Mouse (Mus musculus): ENCODE data around the gene Plin5. TPM values are rescaled to one million over a fixed set of nuclear protein-coding genes. Genes with fewer than 3 reads are reported as not detected.

Plin5 gene
- 6.2 and 11.7 TPM in 2 replicates for polyA plus RNA-seq (2012; rRNA removed)

- H3K36me3 ChIP-seq (ENCODE audit: control insufficient read depth, insufficient read depth, low read length) = no peaks in the 10 kb centered on the region
- WGBS = 9% methylated on average over 27 of the region's 27 CpGs
- no peak within 1 kb of the TSS for H3K4me3 ChIP-seq (ENCODE audit: control insufficient read depth, insufficient read depth, low read length)
- H3K4me1 ChIP-seq (replicated peaks; ENCODE audit: control insufficient read depth, insufficient read depth, low read length) = no peaks in the 10 kb centered on the region; the same call in 1 of the 2 replicates
- H3K27me3 ChIP-seq (ENCODE audit: control insufficient read depth, insufficient read depth, low read length) = peaks cover 8% of the 10 kb centered on the region; the same call in 1 of the 2 replicates
- TF ChIP-seq CTCF (IDR thresholded peaks at IDR 0.05; ENCODE audit: borderline replicate concordance, control insufficient read depth, extremely low read depth, insufficient read depth, low read length, poor library complexity) (no peak), POLR2A (IDR thresholded peaks at IDR 0.05; ENCODE audit: control insufficient read depth, extremely low read depth, insufficient read depth, low read length, poor library complexity) (no peak)
- H3K27ac ChIP-seq (ENCODE audit: control insufficient read depth, insufficient read depth, low read length) = no peak within 1 kb of the TSS
- no peak for DNase-seq
Observed at GRCm38 (mm10) chr17:56117251-56117710, at the start of gene Plin5. Gene Plin5, minus strand, starts transcription at chr17:56117596.

DNA sequence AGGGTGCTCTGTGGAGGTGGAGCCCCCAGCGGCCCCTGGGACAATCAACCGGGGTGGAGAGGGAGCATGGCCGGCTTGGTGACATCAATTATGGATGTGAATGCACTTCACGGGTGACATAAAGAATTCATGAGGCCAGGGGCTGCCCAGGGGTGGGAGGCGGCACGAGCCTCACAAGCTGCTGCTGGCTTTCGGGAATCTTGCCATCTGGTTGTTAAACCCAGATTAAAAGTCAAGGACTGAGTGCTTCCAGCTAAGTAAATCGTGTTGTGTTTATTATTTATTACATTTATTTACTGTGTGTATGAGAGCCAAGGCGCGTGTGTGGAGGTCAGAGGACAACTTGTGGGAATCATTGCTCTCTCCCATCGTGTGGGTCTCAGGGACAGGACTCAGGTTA, 48.3 kb upstream of the Plin5 start:
- 96% methylated on average over 11 of the region's 11 CpGs for WGBS
- no peaks in the 10 kb centered on the region for H3K36me3 ChIP-seq (ENCODE audit: control insufficient read depth, insufficient read depth, low read length)
- no peak for DNase-seq
- no peak overlapping the region for H3K27ac ChIP-seq (ENCODE audit: control insufficient read depth, insufficient read depth, low read length)
- H3K4me1 ChIP-seq (replicated peaks; ENCODE audit: control insufficient read depth, insufficient read depth, low read length) = peaks cover 29% of the 10 kb centered on the region
- no peaks in the 10 kb centered on the region for H3K27me3 ChIP-seq (ENCODE audit: control insufficient read depth, insufficient read depth, low read length)
- no peak overlapping the region for H3K4me3 ChIP-seq (ENCODE audit: control insufficient read depth, insufficient read depth, low read length)
- TF ChIP-seq CTCF (IDR thresholded peaks at IDR 0.05; ENCODE audit: borderline replicate concordance, control insufficient read depth, extremely low read depth, insufficient read depth, low read length, poor library complexity) = no peak
- no peak for TF ChIP-seq POLR2A (IDR thresholded peaks at IDR 0.05; ENCODE audit: control insufficient read depth, extremely low read depth, insufficient read depth, low read length, poor library complexity)

DNA sequence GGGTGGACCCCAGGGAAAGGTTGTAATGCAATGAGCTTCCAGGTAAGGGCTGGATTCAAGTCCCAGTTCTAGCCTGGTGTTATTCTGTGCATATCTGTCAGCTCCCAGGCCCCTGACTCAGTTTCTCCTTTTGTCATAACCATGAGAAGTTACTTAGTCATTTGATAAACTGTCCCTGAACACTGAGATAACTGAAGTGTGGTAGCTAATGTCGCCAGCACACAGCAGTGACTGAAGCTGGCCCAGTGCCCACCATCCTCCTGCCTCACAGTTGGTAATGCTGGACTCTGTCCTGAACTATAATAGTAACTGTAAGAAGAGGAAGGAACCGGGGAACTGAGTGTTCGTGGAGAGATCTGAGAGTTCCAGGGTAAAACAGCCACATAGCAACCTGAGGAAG, 47.1 kb upstream of the Plin5 start:
- Histone ChIP-seq H3K27me3 (ENCODE audit: control insufficient read depth, insufficient read depth, low read length) (no peaks in the 10 kb centered on the region), H3K4me1 (replicated peaks; ENCODE audit: control insufficient read depth, insufficient read depth, low read length) (peaks cover 24% of the 10 kb centered on the region), H3K36me3 (ENCODE audit: control insufficient read depth, insufficient read depth, low read length) (no peaks in the 10 kb centered on the region), H3K4me3 (ENCODE audit: control insufficient read depth, insufficient read depth, low read length) (no peak overlapping the region), H3K27ac (ENCODE audit: control insufficient read depth, insufficient read depth, low read length) (no peak overlapping the region)
- no peak for TF ChIP-seq POLR2A (IDR thresholded peaks at IDR 0.05; ENCODE audit: control insufficient read depth, extremely low read depth, insufficient read depth, low read length, poor library complexity)
- no peak for TF ChIP-seq CTCF (IDR thresholded peaks at IDR 0.05; ENCODE audit: borderline replicate concordance, control insufficient read depth, extremely low read depth, insufficient read depth, low read length, poor library complexity)
- no peak for DNase-seq
- 69% methylated on average over 3 of the region's 3 CpGs for WGBS

DNA sequence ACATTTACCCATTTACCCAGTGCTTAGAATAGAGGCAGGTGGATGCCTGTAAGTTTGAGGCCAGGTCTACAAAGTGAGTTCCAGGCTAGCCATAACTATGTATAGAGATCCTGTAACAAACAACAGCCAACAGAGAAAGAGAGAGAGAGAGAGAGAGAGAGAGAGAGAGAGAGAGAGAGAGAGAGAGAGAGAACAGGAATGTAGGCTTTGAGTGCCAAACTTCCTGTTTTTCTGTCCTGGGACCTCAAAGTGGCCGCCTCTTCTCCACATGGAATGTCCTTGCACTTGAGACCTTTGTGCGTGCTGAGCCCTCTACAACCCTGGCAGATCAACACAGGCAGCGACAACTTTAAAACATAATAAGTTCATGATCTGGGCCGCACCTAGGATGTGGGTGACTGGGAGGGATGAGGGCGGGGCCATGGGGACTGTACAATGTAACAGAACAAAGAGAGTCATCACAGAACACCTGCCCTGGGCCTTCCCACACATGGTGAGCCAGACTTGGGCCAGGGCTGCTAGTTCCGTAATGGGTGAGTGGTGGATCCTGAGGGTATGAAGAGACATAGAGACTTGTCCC, 46.2 kb upstream of the Plin5 start:
- H3K27me3 ChIP-seq (ENCODE audit: control insufficient read depth, insufficient read depth, low read length) = no peaks in the 10 kb centered on the region
- DNase-seq = peak; percentile 72
- H3K36me3 ChIP-seq (ENCODE audit: control insufficient read depth, insufficient read depth, low read length) = no peaks in the 10 kb centered on the region
- WGBS = 24% methylated on average over 6 of the region's 6 CpGs
- peak overlapping the region; percentile 60 for H3K27ac ChIP-seq (ENCODE audit: control insufficient read depth, insufficient read depth, low read length)
- H3K4me1 ChIP-seq (replicated peaks; ENCODE audit: control insufficient read depth, insufficient read depth, low read length) = peaks cover 24% of the 10 kb centered on the region
- peak overlapping the region; percentile 22; the same call in 1 of the 2 replicates for H3K4me3 ChIP-seq (ENCODE audit: control insufficient read depth, insufficient read depth, low read length)
- TF ChIP-seq CTCF (IDR thresholded peaks at IDR 0.05; ENCODE audit: borderline replicate concordance, control insufficient read depth, extremely low read depth, insufficient read depth, low read length, poor library complexity) (no peak), POLR2A (IDR thresholded peaks at IDR 0.05; ENCODE audit: control insufficient read depth, extremely low read depth, insufficient read depth, low read length, poor library complexity) (no peak)

DNA sequence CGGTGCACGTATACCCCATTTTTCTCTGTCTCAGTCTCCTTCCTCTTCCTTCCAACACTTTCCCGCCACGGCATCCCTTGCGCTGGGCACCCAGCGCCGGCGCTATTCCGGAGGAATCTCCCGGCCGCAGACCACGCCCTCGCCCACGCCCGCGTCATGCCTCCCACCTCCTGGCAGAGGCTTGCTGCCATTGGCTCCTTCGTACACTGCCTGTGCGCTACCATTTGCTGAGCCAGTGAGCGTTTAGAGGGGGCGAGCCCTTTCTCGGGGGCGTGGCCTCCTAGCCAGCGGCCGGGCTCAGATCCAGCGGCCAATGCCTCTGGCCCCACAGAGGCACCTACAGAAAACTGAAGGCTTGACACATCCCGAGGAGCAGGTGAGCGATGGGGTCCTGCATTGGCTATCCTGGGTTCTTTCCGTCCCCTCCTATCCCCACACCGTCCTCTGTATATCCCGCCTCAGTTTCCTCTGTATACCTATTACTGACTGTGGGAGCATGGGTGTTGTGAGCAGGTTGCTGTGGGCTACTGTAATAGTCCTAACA, 44.9 kb upstream of the Plin5 start, which contains the start of gene Tnfaip8l1:
Gene Tnfaip8l1, plus strand, starts transcription at position 247 of the 544 bp plus-strand sequence.
- TF ChIP-seq POLR2A (IDR thresholded peaks at IDR 0.05; ENCODE audit: control insufficient read depth, extremely low read depth, insufficient read depth, low read length, poor library complexity) (peak; percentile 51), CTCF (IDR thresholded peaks at IDR 0.05; ENCODE audit: borderline replicate concordance, control insufficient read depth, extremely low read depth, insufficient read depth, low read length, poor library complexity) (peak; percentile 65; the same call in 1 of the 2 replicates)
- WGBS = 2% methylated on average over 30 of the region's 30 CpGs
- peak; percentile 93 for DNase-seq

GRCm38 (mm10) chr17:56159729-56160128, 42.3 kb upstream of the Plin5 start:
- no peak overlapping the region for H3K27ac ChIP-seq (ENCODE audit: control insufficient read depth, insufficient read depth, low read length)
- 4% methylated on average over 9 of the region's 9 CpGs for WGBS
- no peaks in the 10 kb centered on the region for H3K36me3 ChIP-seq (ENCODE audit: control insufficient read depth, insufficient read depth, low read length)
- H3K4me3 ChIP-seq (ENCODE audit: control insufficient read depth, insufficient read depth, low read length) = no peak overlapping the region
- peak; percentile 39 for DNase-seq
- no peak for TF ChIP-seq POLR2A (IDR thresholded peaks at IDR 0.05; ENCODE audit: control insufficient read depth, extremely low read depth, insufficient read depth, low read length, poor library complexity)
- peak; percentile 92 for TF ChIP-seq CTCF (IDR thresholded peaks at IDR 0.05; ENCODE audit: borderline replicate concordance, control insufficient read depth, extremely low read depth, insufficient read depth, low read length, poor library complexity)
- H3K27me3 ChIP-seq (ENCODE audit: control insufficient read depth, insufficient read depth, low read length) = no peaks in the 10 kb centered on the region; the same call in 1 of the 2 replicates
- peaks cover 24% of the 10 kb centered on the region for H3K4me1 ChIP-seq (replicated peaks; ENCODE audit: control insufficient read depth, insufficient read depth, low read length)

More for the DNA sequence above, 44.9 kb upstream of the Plin5 start, which contains the start of gene Tnfaip8l1:
- peaks cover 24% of the 10 kb centered on the region for H3K4me1 ChIP-seq (replicated peaks; ENCODE audit: control insufficient read depth, insufficient read depth, low read length)
- H3K27me3 ChIP-seq (ENCODE audit: control insufficient read depth, insufficient read depth, low read length) = no peaks in the 10 kb centered on the region
- H3K4me3 ChIP-seq (ENCODE audit: control insufficient read depth, insufficient read depth, low read length) = peak within 1 kb of the TSS; percentile 65
- no peaks in the 10 kb centered on the region for H3K36me3 ChIP-seq (ENCODE audit: control insufficient read depth, insufficient read depth, low read length)
- H3K27ac ChIP-seq (ENCODE audit: control insufficient read depth, insufficient read depth, low read length) = peak within 1 kb of the TSS; percentile 45

Measured in thymus, adult 2 months (tissue).